Mouse (Mus musculus) megakaryocyte progenitor cell, adult 5-6 weeks (primary cell): ENCODE measurements around the gene Flnc. TPM values are rescaled to one million over a fixed set of nuclear protein-coding genes. Genes with fewer than 3 reads are reported as not detected.
A peak's percentile ranks its signal among the peaks of the same experiment; 100 is the strongest.
"Not testable (repeated sequence)": the region's sequence is repeated elsewhere in the genome, so short reads cannot be mapped to it uniquely, and the experiment has no call there.

Experiments
- ATAC-seq: replicated peaks from 2 replicates; pipeline ENCODE4 v1.8.0; 2016; ENCODE audit warnings: mild to moderate bottlenecking, moderate TSS enrichment, inconsistent platforms; ENCODE audit not compliant: poor library complexity
- total RNA-seq, 2 experiments: library from RNA; stranded (forward) in 1 of 2; stranded (reverse) in 1 of 2; fragments of 157-497, 149-512 nt in 1 of 2; fragments of 200-1000 nt in 1 of 2; gene quantifications; 2 replicates each; pipeline versions ENCODE4 v1.2.3 to v1.2.4; 2015 to 2017

Flnc gene
- total RNA-seq (2015), result not detected in 2 replicates
- not detected in 2 replicates for total RNA-seq (2017)

- ATAC-seq, result 0 out of 2 replicates have a peak, but pooled peaks have one; percentile 32
These were observed at the start of gene Flnc for GRCm38 (mm10) chr6:29433038-29433803. Flnc (plus strand) TSS chr6:29433256.

GRCm38 (mm10) chr6:29388052-29388518 lies 45.0 kb upstream of the Flnc start, which contains the start of gene Opn1sw:
Opn1sw (minus strand) TSS chr6:29388468.
- ATAC-seq, result peak; percentile 72

- peak; percentile 86 for ATAC-seq
These were observed 44.4 kb upstream of the Flnc start for GRCm38 (mm10) chr6:29388606-29389080.

GRCm38 (mm10) chr6:29389425-29389824 lies 43.6 kb upstream of the Flnc start:
- no peak for ATAC-seq

- ATAC-seq, result not testable (repeated sequence)
These were observed 42.6 kb upstream of the Flnc start for GRCm38 (mm10) chr6:29390500-29390899.

- ATAC-seq, result not testable (repeated sequence)
These were observed 41.8 kb upstream of the Flnc start for GRCm38 (mm10) chr6:29391241-29391640.

- ATAC-seq, result no peak
These were observed 41.3 kb upstream of the Flnc start for GRCm38 (mm10) chr6:29391802-29392201.

- ATAC-seq, result no peak
These were observed 38.8 kb upstream of the Flnc start for GRCm38 (mm10) chr6:29394286-29394685.

GRCm38 (mm10) chr6:29395910-29396713 lies 36.9 kb upstream of the Flnc start, which contains the start of gene Ccdc136:
Ccdc136 (plus strand) TSS chr6:29396309.
- ATAC-seq, result peak; percentile 35; the same call in 1 of the 2 replicates

GRCm38 (mm10) chr6:29396714-29397540 lies 36.1 kb upstream of the Flnc start:
- ATAC-seq, result no peak

- no peak for ATAC-seq
These were observed 35.5 kb upstream of the Flnc start for GRCm38 (mm10) chr6:29397575-29397974.

GRCm38 (mm10) chr6:29399851-29400250 lies 33.2 kb upstream of the Flnc start:
- no peak for ATAC-seq

GRCm38 (mm10) chr6:29402693-29403342 lies 30.2 kb upstream of the Flnc start:
- peak; percentile 54; the same call in 1 of the 2 replicates for ATAC-seq

GRCm38 (mm10) chr6:29406412-29406811 lies 26.6 kb upstream of the Flnc start:
- no peak for ATAC-seq

GRCm38 (mm10) chr6:29415446-29415845 lies 17.6 kb upstream of the Flnc start:
- no peak for ATAC-seq

- ATAC-seq, result peak; percentile 46
These were observed 12.5 kb upstream of the Flnc start for GRCm38 (mm10) chr6:29420596-29420995.

GRCm38 (mm10) chr6:29425118-29425517 lies 7.9 kb upstream of the Flnc start:
- no peak for ATAC-seq

- no peak for ATAC-seq
These were observed 6.7 kb upstream of the Flnc start for GRCm38 (mm10) chr6:29426331-29426730.

GRCm38 (mm10) chr6:29428171-29428570 lies 4.9 kb upstream of the Flnc start:
- no peak for ATAC-seq
